ENCODE assay signal across 29 mouse cellular contexts in genomic region chr2:59876482-59876881, GRCm38 (mm10).
"Had no signal": no experiment of that assay in that cellular context is flagged by ENCODE, and none has a peak within 500 bp of the region (broad histone marks: within the 10 kb centered on the region; RNA-seq: fewer than 3 reads in every experiment).

No protein-coding gene starts in this region.

- H3K4me2 ChIP-seq: limb, embryonic 12.5 days; limb, embryonic 13.5 days; limb, embryonic 15.5 days; liver, embryonic 11.5 days; liver, embryonic 12.5 days; liver, embryonic 13.5 days; liver, embryonic 15.5 days; lung, embryonic 14.5 days; lung, embryonic 15.5 days; midbrain, embryonic 12.5 days; midbrain, embryonic 13.5 days; neural tube, embryonic 12.5 days had no signal

- DNase-seq: left cerebral cortex, postnatal 4 days; liver; liver, embryonic 13.5 days; liver, postnatal 0 days; lung, adult 18-20 months; lung, adult 2 months; lung, embryonic 14.5 days; lung, postnatal 10 days; lung, postnatal 14 days; lung, postnatal 36 days; lung, postnatal 4 days had no signal

- ATAC-seq: liver, embryonic 12.5 days; liver, postnatal 0 days; lung, postnatal 0 days; midbrain, embryonic 13.5 days had no signal

- H3K36me3 ChIP-seq: liver, embryonic 15.5 days; midbrain, embryonic 12.5 days had no signal

- H3K27me3 ChIP-seq: limb, embryonic 12.5 days; limb, embryonic 13.5 days; limb, embryonic 15.5 days; liver, embryonic 12.5 days; liver, embryonic 13.5 days; liver, embryonic 15.5 days; lung, embryonic 15.5 days; megakaryocyte, embryonic 14.5 days; midbrain, embryonic 12.5 days; midbrain, embryonic 13.5 days; neural tube, embryonic 12.5 days had no signal

- H3K27ac ChIP-seq: left cerebral cortex, adult 2 months; limb, embryonic 10.5 days; limb, embryonic 12.5 days; limb, embryonic 13.5 days; limb, embryonic 15.5 days; liver, embryonic 12.5 days; liver, embryonic 13.5 days; liver, embryonic 14.5 days; liver, embryonic 15.5 days; lung, embryonic 15.5 days; macrophage; midbrain, embryonic 10.5 days; midbrain, embryonic 12.5 days; midbrain, embryonic 13.5 days; neural tube, embryonic 12.5 days had no signal

- H3K9me3 ChIP-seq: limb, embryonic 10.5 days; limb, embryonic 15.5 days; liver, embryonic 12.5 days; liver, embryonic 13.5 days; liver, embryonic 15.5 days; lung, embryonic 15.5 days; midbrain, embryonic 10.5 days; midbrain, embryonic 12.5 days; midbrain, embryonic 13.5 days had no signal

- H3K4me1 ChIP-seq: limb, embryonic 10.5 days; midbrain, embryonic 10.5 days; midbrain, embryonic 13.5 days; neural tube, embryonic 12.5 days had no signal

- H3K4me3 ChIP-seq: left cerebral cortex, adult 2 months; limb, embryonic 10.5 days; limb, embryonic 12.5 days; limb, embryonic 13.5 days; limb, embryonic 15.5 days; liver, embryonic 12.5 days; liver, embryonic 13.5 days; liver, embryonic 15.5 days; lung, embryonic 15.5 days; megakaryocyte, embryonic 14.5 days; midbrain, embryonic 10.5 days; midbrain, embryonic 12.5 days; midbrain, embryonic 13.5 days; myocyte; neural tube, embryonic 12.5 days had no signal

- H3K9ac ChIP-seq: limb, embryonic 12.5 days; limb, embryonic 13.5 days; limb, embryonic 15.5 days; liver, embryonic 12.5 days; liver, embryonic 13.5 days; liver, embryonic 14.5 days; liver, embryonic 15.5 days; liver, postnatal 0 days; lung, embryonic 14.5 days; lung, embryonic 15.5 days; midbrain, embryonic 12.5 days; midbrain, embryonic 13.5 days; neural tube, embryonic 12.5 days had no signal
